Mouse (Mus musculus) limb, embryonic 11.5 days (tissue): ENCODE results near the gene Ppp2r5c. TPM values are rescaled to one million over a fixed set of nuclear protein-coding genes. Genes with fewer than 3 reads are reported as not detected.

Experiments
- ATAC-seq: fragments of 200-750 bp; cut with Nextera tagmentation; 2 replicates; pipeline ENCODE4 v1.8.0; 2017; ENCODE audit warnings: low read depth; ENCODE audit not compliant: insufficient number of reproducible peaks, low FRiP score, low TSS enrichment
- DNase-seq: peaks from one replicate; pipeline ENCODE4 v3.0.0-alpha.2; 2015; ENCODE audit warnings: low spot score
- H3K27ac ChIP-seq: fragments of 300-500 bp; sonication (generic); replicated peaks from 2 replicates; pipeline ENCODE4 v1.5.1; 2014; ENCODE audit warnings: low read depth, mild to moderate bottlenecking, low read length
- H3K27me3 ChIP-seq: fragments of 300-500 bp; sonication (generic); 2 replicates; pipeline ENCODE4 v1.6.1; 2014; ENCODE audit warnings: mild to moderate bottlenecking, low read length, mixed read lengths; ENCODE audit not compliant: control insufficient read depth, insufficient read depth
- H3K36me3 ChIP-seq: fragments of 300-500 bp; sonication (generic); 2 replicates; pipeline ENCODE4 v1.6.1; 2014; ENCODE audit warnings: mild to moderate bottlenecking, low read length, moderate library complexity, mixed read lengths; ENCODE audit not compliant: control insufficient read depth, insufficient read depth
- H3K4me1 ChIP-seq: fragments of 300-500 bp; sonication (generic); 2 replicates; pipeline ENCODE4 v1.6.1; 2014; ENCODE audit warnings: low read length, mixed read lengths; ENCODE audit not compliant: control insufficient read depth, insufficient read depth
- H3K4me2 ChIP-seq: fragments of 300-500 bp; sonication (generic); 2 replicates; pipeline ENCODE4 v1.6.1; 2014; ENCODE audit warnings: low read depth, mild to moderate bottlenecking, moderate library complexity; ENCODE audit not compliant: severe bottlenecking
- H3K4me3 ChIP-seq: fragments of 300-500 bp; sonication (generic); 2 replicates; pipeline ENCODE4 v1.5.1; 2014; ENCODE audit warnings: low read depth, low read length
- H3K9ac ChIP-seq: fragments of 300-500 bp; sonication (generic); 2 replicates; pipeline ENCODE4 v1.6.1; 2014; ENCODE audit warnings: mild to moderate bottlenecking, low read length
- H3K9me3 ChIP-seq: fragments of 300-500 bp; sonication (generic); 2 replicates; pipeline ENCODE4 v1.6.1; 2016; ENCODE audit warnings: low read length; ENCODE audit not compliant: control insufficient read depth
- WGBS: fragments of 180-500 bp; shearing (Covaris S2); extraction: QIAGEN DNeasy Blood & Tissue Kit; methylation state at CpG from one replicate; pipeline ENCODE4 v1.1.7; 2014; 5-methylcytosine and 5-hydroxymethylcytosine counted together
- polyA plus RNA-seq: library from polyadenylated mRNA; unstranded; fragments of >200 nt; fragmentation: Nextera tagmentation; extraction: Ambion mirVana; gene quantifications from 2 replicates; pipeline ENCODE4 v1.2.1, GENCODE M21; 2014

Ppp2r5c gene
- polyA plus RNA-seq, 1 experiment from 2014 or later = 158 TPM

DNA sequence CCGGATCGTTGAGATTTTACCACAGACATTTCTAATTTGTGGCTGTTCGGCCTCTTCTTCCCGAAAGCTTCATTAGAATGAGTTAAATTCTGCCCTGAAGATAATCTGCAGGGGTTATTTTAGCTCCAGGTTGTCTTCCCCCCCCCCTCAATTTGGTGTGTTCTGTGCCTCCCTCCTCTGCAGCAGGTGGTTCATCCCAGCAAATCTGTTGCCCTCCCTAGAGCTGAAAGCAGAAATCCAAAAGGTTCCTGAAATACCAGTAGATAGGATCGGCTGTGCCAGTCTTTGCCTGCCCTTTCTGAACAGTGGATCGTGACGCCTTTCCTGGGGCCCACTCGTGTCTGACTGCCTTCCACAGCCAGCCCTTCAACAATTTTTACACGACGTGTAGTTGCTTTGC is 1.8 kb downstream of the Ppp2r5c start:
- Histone ChIP-seq H3K9me3 (no peaks in the 10 kb centered on the region), H3K4me3 (no peak overlapping the region), H3K4me1 (no peaks in the 10 kb centered on the region), H3K4me2 (no peak overlapping the region), H3K36me3 (no peaks in the 10 kb centered on the region), H3K27ac (no peak overlapping the region), H3K27me3 (no peaks in the 10 kb centered on the region; the same call in 1 of the 2 replicates), H3K9ac (no peak overlapping the region)
- no peak for DNase-seq
- no peak for ATAC-seq
- WGBS = 86% methylated on average over 10 of the region's 10 CpGs

DNA sequence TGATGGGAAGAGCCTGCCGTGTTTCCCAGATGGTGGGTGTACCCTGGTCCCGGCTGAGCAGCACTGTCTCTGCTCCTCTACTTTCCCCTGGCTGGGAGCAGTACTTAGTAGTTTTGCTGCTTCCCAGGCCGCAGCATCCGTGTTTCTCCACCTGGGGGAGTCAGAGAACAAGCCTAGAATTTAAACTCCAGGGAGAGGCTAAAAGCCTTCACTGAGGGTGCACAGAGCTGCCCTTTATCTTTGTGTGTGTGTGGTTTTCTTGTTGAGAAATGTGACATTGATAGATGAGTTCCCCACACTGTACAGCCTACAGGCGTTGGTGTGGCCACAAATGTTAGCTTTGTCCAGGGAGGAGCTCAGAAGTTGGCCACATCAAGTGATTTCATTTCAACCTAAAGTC is 7.3 kb downstream of the Ppp2r5c start:
- Histone ChIP-seq H3K4me2 (no peak overlapping the region), H3K4me1 (no peaks in the 10 kb centered on the region), H3K9ac (no peak overlapping the region), H3K27ac (no peak overlapping the region), H3K36me3 (no peaks in the 10 kb centered on the region), H3K9me3 (no peaks in the 10 kb centered on the region), H3K4me3 (no peak overlapping the region), H3K27me3 (no peaks in the 10 kb centered on the region)
- DNase-seq (peak; percentile 68), ATAC-seq (no peak)
- 15% methylated on average over 5 of the region's 5 CpGs for WGBS

- Histone ChIP-seq H3K27ac (no peak overlapping the region), H3K36me3 (no peaks in the 10 kb centered on the region), H3K9me3 (no peaks in the 10 kb centered on the region), H3K27me3 (no peaks in the 10 kb centered on the region), H3K4me1 (no peaks in the 10 kb centered on the region), H3K4me3 (no peak overlapping the region), H3K9ac (no peak overlapping the region), H3K4me2 (no peak overlapping the region)
- 87% methylated on average over 7 of the region's 7 CpGs for WGBS
- DNase-seq (no peak), ATAC-seq (no peak)
Observed at GRCm38 (mm10) chr12:110456024-110456423, 9.1 kb downstream of the Ppp2r5c start.

GRCm38 (mm10) chr12:110458667-110459066 is 11.7 kb downstream of the Ppp2r5c start:
- Histone ChIP-seq H3K9ac (no peak overlapping the region), H3K4me3 (no peak overlapping the region), H3K36me3 (no peaks in the 10 kb centered on the region), H3K4me2 (no peak overlapping the region), H3K27ac (no peak overlapping the region), H3K4me1 (no peaks in the 10 kb centered on the region), H3K27me3 (no peaks in the 10 kb centered on the region), H3K9me3 (no peaks in the 10 kb centered on the region)
- WGBS = 91% methylated on average over 6 of the region's 6 CpGs
- ATAC-seq (no peak), DNase-seq (no peak)

DNA sequence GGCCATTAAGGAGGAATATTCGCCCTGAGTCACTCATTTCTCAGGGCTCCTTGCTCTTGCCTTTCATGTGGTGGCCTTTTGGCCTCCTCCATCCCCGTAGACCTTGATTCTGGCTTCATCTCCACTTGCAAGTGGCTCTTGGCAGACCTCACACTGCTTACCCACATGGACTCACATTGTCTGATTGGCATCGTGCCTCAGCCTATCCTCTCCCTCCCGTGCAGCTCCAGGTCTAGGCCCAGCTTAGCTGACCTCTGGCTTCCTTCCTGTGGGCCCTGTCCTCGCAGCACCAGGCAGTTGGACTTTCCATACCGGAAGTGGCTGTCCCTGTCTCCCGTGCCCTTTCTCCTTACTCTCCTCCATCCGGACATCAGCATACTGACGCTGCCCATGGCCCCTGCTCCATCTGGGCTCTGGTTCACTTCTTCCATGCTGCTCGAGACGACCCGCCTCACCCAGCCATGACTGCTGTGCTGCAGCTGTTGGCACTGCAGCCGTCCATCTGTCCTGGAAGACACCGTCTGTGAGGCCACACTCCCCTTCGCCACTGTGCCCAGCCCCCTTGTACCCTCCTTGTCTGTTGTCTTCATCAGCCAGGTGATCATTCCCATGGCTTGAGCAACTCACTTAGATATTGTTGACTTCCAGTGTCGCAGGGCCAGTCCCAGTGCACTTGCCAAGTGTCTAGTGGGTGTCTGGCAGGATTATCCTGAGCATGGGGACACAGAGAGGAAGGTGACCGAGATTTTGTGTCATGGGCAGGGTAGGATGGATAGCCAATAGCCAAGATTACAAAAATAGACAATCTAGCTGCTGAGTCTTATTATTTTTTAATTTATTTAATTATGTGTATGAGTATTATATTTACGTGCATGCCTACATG is 13.7 kb downstream of the Ppp2r5c start:
- DNase-seq (no peak), ATAC-seq (no peak)
- no peaks in the 10 kb centered on the region for H3K9me3 ChIP-seq
- no peak overlapping the region for H3K4me3 ChIP-seq
- no peaks in the 10 kb centered on the region for H3K36me3 ChIP-seq
- 84% methylated on average over 18 of the region's 18 CpGs for WGBS
- no peaks in the 10 kb centered on the region for H3K27me3 ChIP-seq
- H3K4me2 ChIP-seq = no peak overlapping the region
- H3K4me1 ChIP-seq = no peaks in the 10 kb centered on the region
- H3K9ac ChIP-seq = no peak overlapping the region
- H3K27ac ChIP-seq = no peak overlapping the region

DNA sequence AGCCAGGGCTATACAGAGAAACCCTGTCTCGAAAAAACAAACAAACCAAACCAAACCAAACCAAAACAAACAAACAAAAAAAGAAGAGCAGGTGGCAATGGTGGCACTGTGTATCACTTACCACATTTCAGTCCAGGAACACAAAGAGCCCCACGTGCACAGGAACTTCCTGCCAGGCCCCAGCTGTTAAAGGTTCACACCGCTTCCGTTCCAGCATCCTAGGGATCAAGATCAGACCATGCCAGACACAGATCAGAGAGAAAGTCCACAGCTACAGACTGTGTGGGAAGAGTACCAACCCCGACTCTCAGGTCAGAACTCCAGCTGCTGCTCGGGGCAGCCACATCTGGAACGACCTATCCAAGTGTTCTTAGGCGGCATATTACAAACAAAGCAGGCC is 16.8 kb downstream of the Ppp2r5c start:
- Histone ChIP-seq H3K9me3 (no peaks in the 10 kb centered on the region), H3K4me2 (no peak overlapping the region), H3K36me3 (no peaks in the 10 kb centered on the region), H3K9ac (no peak overlapping the region), H3K4me3 (no peak overlapping the region), H3K27me3 (no peaks in the 10 kb centered on the region), H3K27ac (no peak overlapping the region), H3K4me1 (no peaks in the 10 kb centered on the region)
- DNase-seq = no peak
- 74% methylated on average over 8 of the region's 8 CpGs for WGBS
- ATAC-seq = no peak

- Histone ChIP-seq H3K27me3 (no peaks in the 10 kb centered on the region), H3K9me3 (no peaks in the 10 kb centered on the region), H3K4me3 (no peak overlapping the region), H3K9ac (no peak overlapping the region), H3K36me3 (0 out of 2 replicates have a peak, but pooled peaks cover 2% of the 10 kb centered on the region), H3K27ac (no peak overlapping the region), H3K4me2 (no peak overlapping the region), H3K4me1 (no peaks in the 10 kb centered on the region)
- DNase-seq (no peak), ATAC-seq (no peak)
- 87% methylated on average over 3 of the region's 3 CpGs for WGBS
Observed at GRCm38 (mm10) chr12:110471426-110471825, 24.5 kb downstream of the Ppp2r5c start.

DNA sequence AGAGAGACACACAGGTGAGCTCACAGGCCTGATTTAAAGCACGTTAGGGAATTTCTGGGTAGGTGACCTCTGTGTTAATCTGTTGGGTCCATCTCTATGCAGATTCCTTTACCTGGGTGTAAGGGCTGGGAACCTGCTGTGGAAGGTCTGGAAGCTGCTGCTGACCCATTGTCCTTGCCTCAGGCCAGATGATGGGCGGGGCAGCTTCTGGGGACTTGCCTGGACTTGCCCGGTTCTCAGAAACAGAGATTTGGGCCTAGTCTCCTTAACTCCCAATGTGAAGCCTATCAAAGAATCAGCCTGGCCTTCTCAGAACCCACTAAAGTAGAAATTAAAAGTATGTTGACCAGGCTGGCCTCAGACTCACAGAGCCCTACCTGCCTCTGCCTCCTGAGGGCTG is 25.3 kb downstream of the Ppp2r5c start:
- Histone ChIP-seq H3K27ac (no peak overlapping the region), H3K9ac (no peak overlapping the region), H3K4me2 (no peak overlapping the region), H3K9me3 (no peaks in the 10 kb centered on the region), H3K27me3 (no peaks in the 10 kb centered on the region), H3K4me1 (no peaks in the 10 kb centered on the region), H3K4me3 (no peak overlapping the region), H3K36me3 (0 out of 2 replicates have a peak, but pooled peaks cover 2% of the 10 kb centered on the region)
- WGBS = 85% methylated on average over 3 of the region's 3 CpGs
- ATAC-seq = no peak
- DNase-seq = no peak
